Comparison of ENCODE assay signal across 22 mouse cellular contexts in genomic region chr7:111680108-111680507, GRCm38 (mm10).
DNase-seq lines count a peak whose midpoint lies in the region; ATAC-seq and TF ChIP-seq lines count a peak whose summit lies in the region.
"Had no signal": no experiment of that assay in that cellular context is flagged by ENCODE, and none has a peak within 500 bp of the region (broad histone marks: within the 10 kb centered on the region; RNA-seq: fewer than 3 reads in every experiment).

No protein-coding gene starts in this region.

- H3K27ac ChIP-seq in hindbrain, postnatal 0 days: no peak overlapping the region
- no peak overlapping the region for H3K27ac ChIP-seq in hindbrain, embryonic 11.5 days (ENCODE audit: low read depth, low read length)
- H3K27ac ChIP-seq in ES-E14 (ENCODE audit: insufficient read depth, low read depth, low read length, poor library complexity, severe bottlenecking): no peak overlapping the region
- H3K27ac ChIP-seq: forebrain, embryonic 12.5 days; heart, embryonic 13.5 days; liver, embryonic 12.5 days had no signal

- DNase-seq in hindbrain, postnatal 0 days (ENCODE audit: low spot score): no peak
- no peak for DNase-seq in hindbrain, embryonic 11.5 days (ENCODE audit: low spot score)
- DNase-seq in lung, postnatal 36 days: peak; percentile 23
- no peak for DNase-seq in lung, postnatal 25 days (ENCODE audit: low spot score)
- DNase-seq in ES-E14 (ENCODE audit: low read depth, low spot score): peak; percentile 29
- no peak for DNase-seq in thymus, postnatal 4 days
- DNase-seq: adrenal gland, postnatal 14 days; cerebellum, adult 9-11 months; heart, postnatal 4 days; kidney, adult 9 months; kidney, postnatal 4 days; layer of hippocampus, postnatal 36 days; left cerebral cortex, postnatal 4 days; lung, postnatal 14 days; right cerebral cortex, postnatal 25 days; thymus, postnatal 36 days had no signal

- in situ Hi-C loops in ES-E14 (cut with MboI; ENCODE audit: low sequenced_read_pairs in 2 of 2, unreplicated experiment in 2 of 2): no loop called here

- H3K4me1 ChIP-seq in hindbrain, postnatal 0 days (ENCODE audit: insufficient read depth, low read length): no peaks in the 10 kb centered on the region
- H3K4me1 ChIP-seq in hindbrain, embryonic 11.5 days (replicated peaks; ENCODE audit: control insufficient read depth, insufficient read depth, low read length): no peaks in the 10 kb centered on the region
- H3K4me1 ChIP-seq in ES-E14 (ENCODE audit: control insufficient read depth in 2 of 2, insufficient read depth in 2 of 2, low read length in 2 of 2, poor library complexity in 1 of 2): no peaks in the 10 kb centered on the region
- H3K4me1 ChIP-seq: forebrain, embryonic 12.5 days; liver, embryonic 12.5 days had no signal

- TF ChIP-seq CTCF in hindbrain, postnatal 0 days (IDR thresholded peaks at IDR 0.05; ENCODE audit: low read depth): peak; percentile 33; the same call in 1 of the 2 replicates

- WGBS in hindbrain, postnatal 0 days: 97% methylated on average over 3 of the region's 3 CpGs
- 92% methylated on average over 3 of the region's 3 CpGs for WGBS in hindbrain, embryonic 11.5 days

- no peaks in the 10 kb centered on the region for H3K36me3 ChIP-seq in hindbrain, postnatal 0 days (ENCODE audit: insufficient read depth, low read length)
- H3K36me3 ChIP-seq in hindbrain, embryonic 11.5 days (ENCODE audit: control insufficient read depth, insufficient read depth, low read length): no peaks in the 10 kb centered on the region
- no peaks in the 10 kb centered on the region for H3K36me3 ChIP-seq in ES-E14 (ENCODE audit: control insufficient read depth, insufficient read depth, low read length, poor library complexity, severe bottlenecking)
- H3K36me3 ChIP-seq: forebrain, embryonic 12.5 days; heart, embryonic 13.5 days; liver, embryonic 12.5 days had no signal

- no peak overlapping the region for H3K4me3 ChIP-seq in hindbrain, postnatal 0 days (ENCODE audit: low read length)
- H3K4me3 ChIP-seq in hindbrain, embryonic 11.5 days (ENCODE audit: low read depth, low read length): no peak overlapping the region
- H3K4me3 ChIP-seq in ES-E14 (ENCODE audit: insufficient read depth in 1 of 2, low read depth in 1 of 2, low read length in 2 of 2, poor library complexity in 1 of 2, severe bottlenecking in 1 of 2): no peak overlapping the region
- H3K4me3 ChIP-seq: forebrain, embryonic 12.5 days; heart, embryonic 13.5 days; liver, embryonic 12.5 days had no signal

- H3K4me2 ChIP-seq in hindbrain, postnatal 0 days (ENCODE audit: low read depth, low read length): no peak overlapping the region
- H3K4me2 ChIP-seq in hindbrain, embryonic 11.5 days (replicated peaks; ENCODE audit: low read depth, low read length): no peak overlapping the region
- H3K4me2 ChIP-seq: forebrain, embryonic 12.5 days; heart, embryonic 13.5 days; liver, embryonic 12.5 days; midbrain, embryonic 11.5 days had no signal

- no peak overlapping the region for H3K9ac ChIP-seq in hindbrain, postnatal 0 days (replicated peaks; ENCODE audit: low read length)
- H3K9ac ChIP-seq in hindbrain, embryonic 11.5 days (ENCODE audit: low read depth, low read length): no peak overlapping the region
- no peak overlapping the region for H3K9ac ChIP-seq in ES-E14 (ENCODE audit: insufficient read depth, low read depth, low read length, poor library complexity, severe bottlenecking)
- H3K9ac ChIP-seq: forebrain, embryonic 12.5 days; heart, embryonic 13.5 days; liver, embryonic 12.5 days had no signal

- H3K9me3 ChIP-seq in hindbrain, postnatal 0 days (ENCODE audit: low read length): no peaks in the 10 kb centered on the region
- no peaks in the 10 kb centered on the region for H3K9me3 ChIP-seq in hindbrain, embryonic 11.5 days (ENCODE audit: control insufficient read depth, low read length)
- H3K9me3 ChIP-seq in ES-E14 (ENCODE audit: control insufficient read depth, insufficient read depth, low read depth, low read length): no peaks in the 10 kb centered on the region
- H3K9me3 ChIP-seq: liver, embryonic 12.5 days had no signal

- no peak for ATAC-seq in hindbrain, postnatal 0 days
- ATAC-seq in hindbrain, embryonic 11.5 days (ENCODE audit: low FRiP score): no peak
- no peak for ATAC-seq in inflammation-experienced regulatory T-cells, adult 6 months
- ATAC-seq: activated CD4-positive, CD25-positive, alpha-beta regulatory T cell, adult 4 months; liver, embryonic 12.5 days had no signal

- H3K27me3 ChIP-seq in hindbrain, postnatal 0 days (ENCODE audit: insufficient read depth, low read length): no peaks in the 10 kb centered on the region
- H3K27me3 ChIP-seq in hindbrain, embryonic 11.5 days (ENCODE audit: control insufficient read depth, insufficient read depth, low read length): no peaks in the 10 kb centered on the region
- H3K27me3 ChIP-seq: forebrain, embryonic 12.5 days; heart, embryonic 13.5 days; liver, embryonic 12.5 days had no signal

TF ChIP-seq in ES-E14, 5 proteins besides CTCF, POLR2A, EP300 and RAD21:
- TF ChIP-seq MAFK (IDR thresholded peaks at IDR 0.05; ENCODE audit: insufficient read depth, low read depth, low read length): no peak
- TF ChIP-seq CHD2 (IDR thresholded peaks at IDR 0.05; ENCODE audit: low read depth, low read length): no peak
- TF ChIP-seq HCFC1 (IDR thresholded peaks at IDR 0.05; ENCODE audit: borderline replicate concordance, insufficient read depth, low read length): no peak
- TF ChIP-seq ZNF384 (IDR thresholded peaks at IDR 0.05; ENCODE audit: low read depth, low read length): no peak
- no peak for TF ChIP-seq ZC3H11A (IDR thresholded peaks at IDR 0.05; ENCODE audit: borderline replicate concordance, low read depth, low read length)

Comparison
In these comparisons a context has a peak if more than half of its experiments do, and no peak if none do; other contexts are left out.
1. DNase-seq: peak in lung, postnatal 36 days (single experiment) and ES-E14 (single experiment); none in hindbrain, postnatal 0 days (single experiment), hindbrain, embryonic 11.5 days (single experiment), lung, postnatal 25 days (single experiment) and thymus, postnatal 4 days (single experiment).